Mouse (Mus musculus) kidney, adult 2 months (tissue): ENCODE measurements around the gene Fam83g.
A peak's percentile ranks its signal among the peaks of the same experiment; 100 is the strongest.

Experiments
- CTCF ChIP-seq: fragments of 200-500 bp; conservative IDR thresholded peaks from 2 replicates; pipeline ENCODE4 v1.5.1; 2011; ENCODE audit warnings: low read depth, mild to moderate bottlenecking, control low read depth, low read length, moderate library complexity, mixed read lengths; ENCODE audit not compliant: insufficient read depth, insufficient read length
- POLR2A ChIP-seq: fragments of 200-500 bp; IDR thresholded peaks from one replicate; pipeline ENCODE4 v1.6.1; 2011; ENCODE audit warnings: low read depth, low read length, control low read depth

DNA sequence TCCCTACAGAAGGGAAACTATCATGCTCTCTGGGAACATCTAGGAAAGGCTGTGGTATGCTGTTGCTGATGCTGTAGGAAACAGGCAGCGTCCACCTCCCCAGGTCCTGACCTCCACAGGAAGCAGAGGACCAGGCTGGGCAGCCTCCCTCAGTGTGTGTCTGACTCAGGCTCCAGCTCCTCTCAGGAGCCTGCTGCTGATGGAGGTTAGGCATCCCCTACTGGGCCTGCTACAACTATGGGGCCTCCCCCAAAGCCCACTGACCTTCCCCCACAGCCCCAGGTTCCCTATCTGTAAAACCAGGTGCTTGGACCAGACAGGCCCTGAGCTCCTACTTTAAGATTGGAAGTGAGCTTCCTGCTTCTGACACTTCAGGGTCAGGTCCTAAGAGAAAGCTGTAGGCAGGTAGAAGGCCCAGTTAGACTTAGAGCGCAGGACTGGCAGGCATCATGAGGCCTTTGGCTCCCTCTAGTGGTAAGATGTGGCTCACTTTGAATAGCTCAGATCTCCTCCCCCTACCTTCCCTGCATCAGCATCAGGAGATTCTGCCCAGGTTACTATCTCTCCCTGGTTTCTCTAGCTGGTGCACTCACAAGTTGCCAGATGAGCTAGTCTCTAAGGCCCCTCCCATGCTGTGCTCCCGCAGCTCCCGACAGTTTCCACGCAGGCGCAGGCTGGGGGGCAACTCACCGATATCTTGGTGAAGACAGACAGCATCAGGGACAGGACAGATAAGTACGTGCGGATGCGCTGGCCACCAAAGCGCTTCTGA, 30.6 kb downstream of the Fam83g start:
- TF ChIP-seq POLR2A (no peak), CTCF (peak; percentile 99)
